Mouse (Mus musculus) forebrain, embryonic 14.5 days (tissue): ENCODE data around the gene Tra2a. TPM values are rescaled to one million over a fixed set of nuclear protein-coding genes. Genes with fewer than 3 reads are reported as not detected.

Experiments
- ATAC-seq: fragments of 200-750 bp; cut with Nextera tagmentation; 2 replicates; pipeline ENCODE4 v1.8.0; 2017; ENCODE audit warnings: mild to moderate bottlenecking, moderate library complexity
- DNase-seq: peaks from one replicate; pipeline ENCODE4 v3.0.0-alpha.2; 2015; ENCODE audit warnings: low spot score
- H3K27ac ChIP-seq: fragments of 300-500 bp; sonication (generic); 2 replicates; pipeline ENCODE4 v1.5.1; 2014; ENCODE audit warnings: low read depth, mild to moderate bottlenecking, control low read depth, low read length, moderate library complexity
- H3K27me3 ChIP-seq: fragments of 300-500 bp; sonication (generic); replicated peaks from 2 replicates; pipeline ENCODE4 v1.6.1; 2014; ENCODE audit warnings: low read length, control low read depth, mixed read lengths; ENCODE audit not compliant: control insufficient read depth, insufficient read depth
- H3K36me3 ChIP-seq: fragments of 300-500 bp; sonication (generic); 2 replicates; pipeline ENCODE4 v1.6.1; 2014; ENCODE audit warnings: low read length, control low read depth; ENCODE audit not compliant: control insufficient read depth, insufficient read depth
- H3K4me1 ChIP-seq: fragments of 300-500 bp; sonication (generic); 2 replicates; pipeline ENCODE4 v1.6.1; 2014; ENCODE audit warnings: antibody characterized with exemption, low read length, control low read depth; ENCODE audit not compliant: control insufficient read depth, insufficient read depth
- H3K4me2 ChIP-seq: fragments of 300-500 bp; sonication (generic); 2 replicates; pipeline ENCODE4 v1.6.1; 2014; ENCODE audit warnings: mild to moderate bottlenecking, control low read depth, low read length
- H3K4me3 ChIP-seq: fragments of 300-500 bp; sonication (generic); 2 replicates; pipeline ENCODE4 v1.5.1; 2014; ENCODE audit warnings: low read depth, low read length, control low read depth
- H3K9ac ChIP-seq: fragments of 300-500 bp; sonication (generic); 2 replicates; pipeline ENCODE4 v1.6.1; 2014; ENCODE audit warnings: mild to moderate bottlenecking, low read length, control low read depth, moderate library complexity
- H3K9me3 ChIP-seq: fragments of 300-500 bp; sonication (generic); replicated peaks from 2 replicates; pipeline ENCODE4 v1.6.1; 2016; ENCODE audit warnings: low read length, control low read depth, mixed read lengths; ENCODE audit not compliant: control insufficient read depth
- WGBS: fragments of 180-500 bp; shearing (Covaris S2); extraction: QIAGEN DNeasy Blood & Tissue Kit; methylation state at CpG from one replicate; pipeline ENCODE4 v1.1.7; 2014; 5-methylcytosine and 5-hydroxymethylcytosine counted together
- polyA plus RNA-seq: library from polyadenylated mRNA; unstranded; fragments of >200 nt; fragmentation: Nextera tagmentation; extraction: Ambion mirVana; gene quantifications from 2 replicates; pipeline ENCODE4 v1.2.1, GENCODE M21; 2014

The Tra2a gene
- polyA plus RNA-seq: 76.3 and 84.1 TPM in 2 replicates

- no peaks in the 10 kb centered on the region for H3K36me3 ChIP-seq
- peak within 1 kb of the TSS; percentile 100 for H3K4me3 ChIP-seq
- H3K4me2 ChIP-seq: peak within 1 kb of the TSS; percentile 74
- H3K27ac ChIP-seq: peak within 1 kb of the TSS; percentile 96
- no peaks in the 10 kb centered on the region for H3K9me3 ChIP-seq
- DNase-seq (peak; percentile 98), ATAC-seq (peak; percentile 97)
- H3K4me1 ChIP-seq: peaks cover 17% of the 10 kb centered on the region
- WGBS: 0% methylated on average over 39 of the region's 39 CpGs
- peak within 1 kb of the TSS; percentile 100 for H3K9ac ChIP-seq
- no peaks in the 10 kb centered on the region for H3K27me3 ChIP-seq
Observed at GRCm38 (mm10) chr6:49263847-49264243, at the start of gene Tra2a. TSS of gene Tra2a (minus strand) at chr6:49264033.

GRCm38 (mm10) chr6:49298286-49298685 is 34.5 kb upstream of the Tra2a start:
- DNase-seq: no peak
- no peak for ATAC-seq

GRCm38 (mm10) chr6:49282122-49282521 is 18.3 kb upstream of the Tra2a start:
- Histone ChIP-seq H3K27me3 (no peaks in the 10 kb centered on the region), H3K4me2 (no peak overlapping the region), H3K27ac (no peak overlapping the region), H3K4me3 (no peak overlapping the region), H3K4me1 (no peaks in the 10 kb centered on the region), H3K36me3 (no peaks in the 10 kb centered on the region), H3K9ac (no peak overlapping the region), H3K9me3 (no peaks in the 10 kb centered on the region)
- DNase-seq (peak; percentile 66), ATAC-seq (no peak)
- WGBS: 71% methylated on average over 1 of the region's 1 CpGs

More at GRCm38 (mm10) chr6:49298286-49298685, 34.5 kb upstream of the Tra2a start:
- H3K9ac ChIP-seq: no peak overlapping the region
- H3K27ac ChIP-seq: no peak overlapping the region
- no peaks in the 10 kb centered on the region for H3K27me3 ChIP-seq
- no peaks in the 10 kb centered on the region for H3K4me1 ChIP-seq
- no peaks in the 10 kb centered on the region for H3K36me3 ChIP-seq
- no peak overlapping the region for H3K4me2 ChIP-seq
- no peaks in the 10 kb centered on the region for H3K9me3 ChIP-seq
- no peak overlapping the region for H3K4me3 ChIP-seq

GRCm38 (mm10) chr6:49280942-49281341 is 17.1 kb upstream of the Tra2a start:
- ATAC-seq (peak; percentile 72; the same call in 1 of the 2 replicates), DNase-seq (peak; percentile 51)
- no peak overlapping the region for H3K9ac ChIP-seq
- H3K36me3 ChIP-seq: no peaks in the 10 kb centered on the region
- H3K27ac ChIP-seq: no peak overlapping the region
- 3% methylated on average over 1 of the region's 1 CpGs for WGBS
- no peaks in the 10 kb centered on the region for H3K4me1 ChIP-seq
- no peaks in the 10 kb centered on the region for H3K27me3 ChIP-seq
- H3K9me3 ChIP-seq: no peaks in the 10 kb centered on the region
- no peak overlapping the region for H3K4me2 ChIP-seq
- H3K4me3 ChIP-seq: no peak overlapping the region

GRCm38 (mm10) chr6:49275296-49275695 is 11.5 kb upstream of the Tra2a start:
- WGBS: 85% methylated on average over 7 of the region's 7 CpGs
- no peaks in the 10 kb centered on the region for H3K9me3 ChIP-seq
- DNase-seq: no peak
- no peak overlapping the region for H3K4me3 ChIP-seq
- no peak overlapping the region for H3K4me2 ChIP-seq
- H3K4me1 ChIP-seq: no peaks in the 10 kb centered on the region
- H3K36me3 ChIP-seq: no peaks in the 10 kb centered on the region
- H3K9ac ChIP-seq: no peak overlapping the region
- H3K27me3 ChIP-seq: no peaks in the 10 kb centered on the region
- ATAC-seq: no peak
- no peak overlapping the region for H3K27ac ChIP-seq

GRCm38 (mm10) chr6:49274416-49275091 is 10.7 kb upstream of the Tra2a start:
- no peak overlapping the region for H3K27ac ChIP-seq
- no peaks in the 10 kb centered on the region for H3K4me1 ChIP-seq
- no peaks in the 10 kb centered on the region for H3K9me3 ChIP-seq
- H3K36me3 ChIP-seq: no peaks in the 10 kb centered on the region
- no peak overlapping the region for H3K4me3 ChIP-seq
- no peaks in the 10 kb centered on the region for H3K27me3 ChIP-seq
- WGBS: 45% methylated on average over 9 of the region's 9 CpGs
- DNase-seq (no peak), ATAC-seq (no peak)
- H3K9ac ChIP-seq: no peak overlapping the region
- H3K4me2 ChIP-seq: no peak overlapping the region

- H3K4me1 ChIP-seq: no peaks in the 10 kb centered on the region
- no peak overlapping the region for H3K9ac ChIP-seq
- H3K27me3 ChIP-seq: no peaks in the 10 kb centered on the region
- WGBS: 12% methylated on average over 4 of the region's 4 CpGs
- H3K9me3 ChIP-seq: no peaks in the 10 kb centered on the region
- no peak for ATAC-seq
- no peak overlapping the region for H3K27ac ChIP-seq
- DNase-seq: no peak
- H3K4me2 ChIP-seq: no peak overlapping the region
- no peaks in the 10 kb centered on the region for H3K36me3 ChIP-seq
- no peak overlapping the region for H3K4me3 ChIP-seq
Observed at GRCm38 (mm10) chr6:49273934-49274333, 10.1 kb upstream of the Tra2a start.

- ATAC-seq (no peak), DNase-seq (no peak)
- H3K4me2 ChIP-seq: no peak overlapping the region
- no peaks in the 10 kb centered on the region for H3K27me3 ChIP-seq
- no peaks in the 10 kb centered on the region for H3K9me3 ChIP-seq
- no peaks in the 10 kb centered on the region for H3K4me1 ChIP-seq
- WGBS: 91% methylated on average over 2 of the region's 2 CpGs
- no peak overlapping the region for H3K9ac ChIP-seq
- no peaks in the 10 kb centered on the region for H3K36me3 ChIP-seq
- H3K4me3 ChIP-seq: no peak overlapping the region
- H3K27ac ChIP-seq: no peak overlapping the region
Observed at GRCm38 (mm10) chr6:49272863-49273262, 9.0 kb upstream of the Tra2a start.

- Histone ChIP-seq H3K4me1 (no peaks in the 10 kb centered on the region), H3K4me3 (no peak overlapping the region), H3K9me3 (no peaks in the 10 kb centered on the region), H3K27me3 (no peaks in the 10 kb centered on the region), H3K36me3 (no peaks in the 10 kb centered on the region), H3K4me2 (no peak overlapping the region), H3K27ac (no peak overlapping the region), H3K9ac (no peak overlapping the region)
- 77% methylated on average over 6 of the region's 6 CpGs for WGBS
- DNase-seq (no peak), ATAC-seq (no peak)
Observed at GRCm38 (mm10) chr6:49271815-49272214, 8.0 kb upstream of the Tra2a start.
